Mouse (Mus musculus): Measurements from ENCODE around the gene Sox13. TPM values are rescaled to one million over a fixed set of nuclear protein-coding genes. Genes with fewer than 3 reads are reported as not detected.
A peak's percentile ranks its signal among the peaks of the same experiment; 100 is the strongest.

The Sox13 gene
- polyA plus RNA-seq, 1 experiment from 2014 or later = 12.3 TPM

- Histone ChIP-seq H3K36me3 (ENCODE audit: control insufficient read depth, insufficient read depth) (no peaks in the 10 kb centered on the region; the same call in 1 of the 2 replicates), H3K9ac (ENCODE audit: low read depth, low read length) (no peak overlapping the region), H3K4me1 (replicated peaks; ENCODE audit: control insufficient read depth, insufficient read depth, low read length) (0 out of 2 replicates have a peak, but pooled peaks cover 4% of the 10 kb centered on the region), H3K9me3 (ENCODE audit: control insufficient read depth) (no peaks in the 10 kb centered on the region), H3K4me2 (replicated peaks; ENCODE audit: low read depth) (no peak overlapping the region), H3K4me3 (ENCODE audit: low read depth, low read length) (no peak overlapping the region), H3K27ac (ENCODE audit: low read depth, low read length) (no peak overlapping the region), H3K27me3 (replicated peaks; ENCODE audit: control insufficient read depth, insufficient read depth, low read length) (no peaks in the 10 kb centered on the region)
- WGBS = 57% methylated on average over 4 of the region's 4 CpGs
- 0 out of 2 replicates have a peak, but pooled peaks have one; percentile 14 for ATAC-seq
- no peak for TF ChIP-seq CTCF (IDR thresholded peaks at IDR 0.05; ENCODE audit: low read depth)
Measured at GRCm38 (mm10) chr1:133370352-133370751, 53.8 kb downstream of the Sox13 start.

- TF ChIP-seq CTCF (IDR thresholded peaks at IDR 0.05; ENCODE audit: low read depth) = no peak
- WGBS = 74% methylated on average over 10 of the region's 10 CpGs
- no peak for ATAC-seq
- H3K9me3 ChIP-seq (ENCODE audit: control insufficient read depth) = no peaks in the 10 kb centered on the region
- H3K4me2 ChIP-seq (replicated peaks; ENCODE audit: low read depth) = no peak overlapping the region
- H3K36me3 ChIP-seq (ENCODE audit: control insufficient read depth, insufficient read depth) = no peaks in the 10 kb centered on the region; the same call in 1 of the 2 replicates
- 0 out of 2 replicates have a peak, but pooled peaks cover 4% of the 10 kb centered on the region for H3K4me1 ChIP-seq (replicated peaks; ENCODE audit: control insufficient read depth, insufficient read depth, low read length)
- no peak overlapping the region for H3K9ac ChIP-seq (ENCODE audit: low read depth, low read length)
- H3K4me3 ChIP-seq (ENCODE audit: low read depth, low read length) = no peak overlapping the region
- H3K27ac ChIP-seq (ENCODE audit: low read depth, low read length) = no peak overlapping the region
- H3K27me3 ChIP-seq (replicated peaks; ENCODE audit: control insufficient read depth, insufficient read depth, low read length) = peaks cover 7% of the 10 kb centered on the region; the same call in 1 of the 2 replicates
Measured at GRCm38 (mm10) chr1:133368644-133369043, 55.5 kb downstream of the Sox13 start.

GRCm38 (mm10) chr1:133367606-133368488 is 56.3 kb downstream of the Sox13 start:
- H3K4me2 ChIP-seq (replicated peaks; ENCODE audit: low read depth) = no peak overlapping the region
- no peak; the same call in 1 of the 2 replicates for ATAC-seq

GRCm38 (mm10) chr1:133366951-133367605 is 57.1 kb downstream of the Sox13 start:
- H3K4me1 ChIP-seq (replicated peaks; ENCODE audit: control insufficient read depth, insufficient read depth, low read length) = peaks cover 4% of the 10 kb centered on the region; the same call in 1 of the 2 replicates
- no peak overlapping the region for H3K4me3 ChIP-seq (ENCODE audit: low read depth, low read length)
- no peak overlapping the region for H3K27ac ChIP-seq (ENCODE audit: low read depth, low read length)
- H3K9me3 ChIP-seq (ENCODE audit: control insufficient read depth) = no peaks in the 10 kb centered on the region
- WGBS = 44% methylated on average over 10 of the region's 10 CpGs
- H3K9ac ChIP-seq (ENCODE audit: low read depth, low read length) = no peak overlapping the region
- peaks cover 7% of the 10 kb centered on the region; the same call in 1 of the 2 replicates for H3K27me3 ChIP-seq (replicated peaks; ENCODE audit: control insufficient read depth, insufficient read depth, low read length)
- H3K36me3 ChIP-seq (ENCODE audit: control insufficient read depth, insufficient read depth) = no peaks in the 10 kb centered on the region
- ATAC-seq = no peak
- TF ChIP-seq CTCF (IDR thresholded peaks at IDR 0.05; ENCODE audit: low read depth) = no peak
- no peak overlapping the region for H3K4me2 ChIP-seq (replicated peaks; ENCODE audit: low read depth)

More at GRCm38 (mm10) chr1:133367606-133368488, 56.3 kb downstream of the Sox13 start:
- Histone ChIP-seq H3K4me3 (ENCODE audit: low read depth, low read length) (no peak overlapping the region), H3K4me1 (replicated peaks; ENCODE audit: control insufficient read depth, insufficient read depth, low read length) (peaks cover 4% of the 10 kb centered on the region; the same call in 1 of the 2 replicates), H3K9ac (ENCODE audit: low read depth, low read length) (no peak overlapping the region), H3K27me3 (replicated peaks; ENCODE audit: control insufficient read depth, insufficient read depth, low read length) (peaks cover 7% of the 10 kb centered on the region; the same call in 1 of the 2 replicates), H3K27ac (ENCODE audit: low read depth, low read length) (no peak overlapping the region), H3K36me3 (ENCODE audit: control insufficient read depth, insufficient read depth) (no peaks in the 10 kb centered on the region), H3K9me3 (ENCODE audit: control insufficient read depth) (no peaks in the 10 kb centered on the region)
- no peak for TF ChIP-seq CTCF (IDR thresholded peaks at IDR 0.05; ENCODE audit: low read depth)
- 19% methylated on average over 11 of the region's 11 CpGs for WGBS

GRCm38 (mm10) chr1:133364890-133365289 is 59.3 kb downstream of the Sox13 start:
- Histone ChIP-seq H3K9me3 (ENCODE audit: control insufficient read depth) (no peaks in the 10 kb centered on the region), H3K4me1 (replicated peaks; ENCODE audit: control insufficient read depth, insufficient read depth, low read length) (peaks cover 4% of the 10 kb centered on the region; the same call in 1 of the 2 replicates), H3K27ac (ENCODE audit: low read depth, low read length) (no peak overlapping the region), H3K27me3 (replicated peaks; ENCODE audit: control insufficient read depth, insufficient read depth, low read length) (peaks cover 7% of the 10 kb centered on the region; the same call in 1 of the 2 replicates), H3K9ac (ENCODE audit: low read depth, low read length) (no peak overlapping the region), H3K4me3 (ENCODE audit: low read depth, low read length) (no peak overlapping the region), H3K36me3 (ENCODE audit: control insufficient read depth, insufficient read depth) (no peaks in the 10 kb centered on the region), H3K4me2 (replicated peaks; ENCODE audit: low read depth) (no peak overlapping the region)
- ATAC-seq = no peak
- 61% methylated on average over 2 of the region's 2 CpGs for WGBS
- TF ChIP-seq CTCF (IDR thresholded peaks at IDR 0.05; ENCODE audit: low read depth) = no peak

Measured in intestine, postnatal 0 days (tissue).